Mouse (Mus musculus): Measurements from ENCODE around the gene Pcgf1. TPM values are rescaled to one million over a fixed set of nuclear protein-coding genes. Genes with fewer than 3 reads are reported as not detected.

Gene Pcgf1
- polyA plus RNA-seq, 1 experiment from 2014 or later = 46.5 TPM

GRCm38 (mm10) chr6:83044742-83045141 lies 32.9 kb upstream of the Pcgf1 start:
- peaks cover 3% of the 10 kb centered on the region; the same call in 1 of the 2 replicates for H3K36me3 ChIP-seq
- 0 out of 2 replicates have a peak overlapping the region, but pooled peaks have one; percentile 10 for H3K4me3 ChIP-seq
- H3K27ac ChIP-seq = no peak overlapping the region
- no peak for DNase-seq (ENCODE audit: low spot score)
- peaks cover 17% of the 10 kb centered on the region; the same call in 1 of the 2 replicates for H3K4me1 ChIP-seq
- H3K9me3 ChIP-seq (replicated peaks) = no peaks in the 10 kb centered on the region
- H3K27me3 ChIP-seq (ENCODE audit: low read depth, poor library complexity, severe bottlenecking) = 0 out of 2 replicates have a peak, but pooled peaks cover under 1% of the 10 kb centered on the region
- 79% methylated on average over 9 of the region's 9 CpGs for WGBS

- DNase-seq (ENCODE audit: low spot score) = no peak
- WGBS = 69% methylated on average over 10 of the region's 10 CpGs
- Histone ChIP-seq H3K27me3 (ENCODE audit: low read depth, poor library complexity, severe bottlenecking) (no peaks in the 10 kb centered on the region), H3K9me3 (replicated peaks) (no peaks in the 10 kb centered on the region), H3K27ac (no peak overlapping the region), H3K36me3 (peaks cover 27% of the 10 kb centered on the region), H3K4me1 (peaks cover 21% of the 10 kb centered on the region), H3K4me3 (no peak overlapping the region)
Measured at GRCm38 (mm10) chr6:83049367-83049766, 28.3 kb upstream of the Pcgf1 start.

DNA sequence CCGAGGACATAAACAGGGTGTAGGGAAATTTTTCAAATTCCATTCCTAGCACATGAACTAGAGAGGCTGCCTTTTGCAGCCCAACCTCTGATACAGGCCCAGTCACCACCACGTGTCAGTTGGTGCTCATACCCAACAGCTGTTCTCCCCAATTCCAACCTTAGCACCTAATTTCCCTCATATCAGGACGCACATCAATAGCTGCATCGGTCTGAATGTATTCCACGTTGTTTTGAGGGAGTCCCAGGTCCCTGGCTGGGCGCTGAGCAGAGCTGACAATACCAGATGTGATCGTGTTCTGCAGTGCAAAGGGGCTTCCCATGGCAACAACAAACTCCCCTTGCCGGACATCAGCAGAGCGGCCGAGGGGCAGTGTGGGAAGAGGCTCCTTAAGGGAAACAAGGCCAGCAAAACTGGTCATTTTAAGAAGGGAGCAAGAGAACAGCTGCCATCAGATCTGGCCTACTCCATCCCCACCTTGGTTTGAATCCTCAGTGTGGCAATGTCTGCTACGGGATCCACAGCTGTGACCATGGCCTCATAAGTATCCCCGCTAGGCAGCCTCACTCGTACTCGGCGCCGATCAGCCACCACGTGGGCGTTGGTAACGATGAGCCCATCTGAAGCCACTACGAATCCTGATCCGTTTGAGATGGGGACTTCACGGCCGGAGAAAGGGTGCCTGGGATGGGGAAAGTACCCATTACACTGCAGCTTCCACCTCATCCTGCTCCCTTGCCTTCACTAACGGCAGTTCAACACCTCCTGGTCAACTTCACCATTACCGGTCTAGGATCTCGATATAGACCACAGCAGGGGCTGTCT lies 24.3 kb upstream of the Pcgf1 start:
- WGBS = 4% methylated on average over 26 of the region's 26 CpGs
- Histone ChIP-seq H3K4me3 (peak overlapping the region; percentile 99), H3K9me3 (replicated peaks) (no peaks in the 10 kb centered on the region), H3K36me3 (peaks cover 53% of the 10 kb centered on the region), H3K27ac (peak overlapping the region; percentile 93), H3K4me1 (peaks cover 33% of the 10 kb centered on the region), H3K27me3 (ENCODE audit: low read depth, poor library complexity, severe bottlenecking) (peaks cover 3% of the 10 kb centered on the region; the same call in 1 of the 2 replicates)
- DNase-seq (ENCODE audit: low spot score) = peak; percentile 64

DNA sequence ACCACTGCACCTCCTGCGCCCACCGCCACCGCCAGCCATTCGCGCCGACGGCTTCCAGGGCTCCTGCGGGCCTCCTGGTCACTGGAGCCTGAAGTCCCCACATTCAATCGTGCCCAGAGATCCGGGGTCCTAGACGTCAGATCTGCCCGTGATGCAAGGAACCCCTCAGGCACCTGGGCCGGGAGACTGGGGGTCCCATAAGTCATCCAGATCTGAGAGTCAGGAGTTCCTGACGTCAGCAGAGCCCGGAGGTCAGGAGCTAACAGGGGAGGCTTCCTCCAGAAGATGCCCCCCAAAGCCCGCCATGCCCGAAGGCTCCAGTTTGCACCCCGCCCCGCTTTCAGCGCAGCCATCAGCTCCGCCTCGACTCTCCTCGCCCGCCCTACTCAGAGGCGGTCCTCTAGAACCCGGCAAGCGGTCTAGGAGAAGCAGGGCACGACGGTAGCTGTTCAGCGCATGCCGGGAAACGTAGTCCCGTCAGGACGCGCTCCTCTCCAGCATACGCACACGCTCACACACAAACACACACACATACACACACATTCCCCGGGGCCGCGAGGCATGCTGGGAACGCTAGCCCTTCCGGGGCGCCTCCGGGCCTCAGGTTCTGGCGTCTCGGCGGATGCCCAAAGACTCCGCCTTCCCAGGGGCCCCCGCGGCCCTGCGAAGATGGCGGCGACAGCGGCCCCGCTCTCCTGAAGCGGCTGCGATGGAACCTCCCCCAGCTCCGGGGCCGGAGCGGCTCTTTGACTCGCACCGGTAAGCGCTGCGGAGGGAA lies 23.4 kb upstream of the Pcgf1 start, which contains the start of gene Aup1:
Gene Aup1 (plus strand): TSS at position 448 of the 778 bp plus-strand sequence.
- under 1% methylated on average over 64 of the region's 64 CpGs for WGBS
- Histone ChIP-seq H3K27me3 (ENCODE audit: low read depth, poor library complexity, severe bottlenecking) (peaks cover 10% of the 10 kb centered on the region), H3K9me3 (replicated peaks) (no peaks in the 10 kb centered on the region), H3K27ac (peak within 1 kb of the TSS; percentile 93), H3K4me3 (peak within 1 kb of the TSS; percentile 99), H3K36me3 (peaks cover 56% of the 10 kb centered on the region), H3K4me1 (peaks cover 33% of the 10 kb centered on the region)
- peak; percentile 98 for DNase-seq (ENCODE audit: low spot score)

DNA sequence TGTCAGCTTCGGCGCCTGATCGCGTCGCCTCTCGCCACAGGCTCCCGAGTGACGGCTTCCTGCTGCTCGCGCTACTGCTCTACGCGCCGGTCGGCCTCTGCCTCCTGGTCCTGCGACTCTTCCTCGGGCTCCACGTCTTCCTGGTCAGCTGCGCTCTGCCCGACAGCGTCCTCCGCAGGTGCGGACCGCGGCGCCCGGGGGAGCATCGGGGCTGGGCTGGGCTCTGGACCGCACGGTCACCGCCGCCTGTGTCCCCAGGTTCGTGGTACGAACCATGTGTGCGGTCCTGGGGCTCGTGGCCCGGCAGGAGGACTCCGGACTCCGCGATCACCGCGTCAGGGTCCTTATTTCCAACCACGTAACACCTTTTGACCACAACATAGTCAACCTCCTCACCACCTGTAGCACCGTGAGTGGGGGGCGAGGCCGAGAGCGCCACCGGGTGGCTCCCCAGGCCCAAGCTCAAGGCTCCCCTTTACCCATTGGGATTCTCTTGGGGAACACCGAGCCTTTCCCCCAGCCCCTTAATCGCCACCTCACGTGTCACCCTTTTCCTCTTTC lies 22.7 kb upstream of the Pcgf1 start, which contains the start of gene Htra2:
Gene Htra2 (minus strand): TSS at position 403 of the 561 bp plus-strand sequence.
- under 1% methylated on average over 50 of the region's 50 CpGs for WGBS
- Histone ChIP-seq H3K36me3 (peaks cover 52% of the 10 kb centered on the region), H3K4me1 (peaks cover 29% of the 10 kb centered on the region), H3K27me3 (ENCODE audit: low read depth, poor library complexity, severe bottlenecking) (peaks cover 17% of the 10 kb centered on the region), H3K27ac (peak within 1 kb of the TSS; percentile 93), H3K9me3 (replicated peaks) (no peaks in the 10 kb centered on the region), H3K4me3 (peak within 1 kb of the TSS; percentile 99)
- no peak for DNase-seq (ENCODE audit: low spot score)

DNA sequence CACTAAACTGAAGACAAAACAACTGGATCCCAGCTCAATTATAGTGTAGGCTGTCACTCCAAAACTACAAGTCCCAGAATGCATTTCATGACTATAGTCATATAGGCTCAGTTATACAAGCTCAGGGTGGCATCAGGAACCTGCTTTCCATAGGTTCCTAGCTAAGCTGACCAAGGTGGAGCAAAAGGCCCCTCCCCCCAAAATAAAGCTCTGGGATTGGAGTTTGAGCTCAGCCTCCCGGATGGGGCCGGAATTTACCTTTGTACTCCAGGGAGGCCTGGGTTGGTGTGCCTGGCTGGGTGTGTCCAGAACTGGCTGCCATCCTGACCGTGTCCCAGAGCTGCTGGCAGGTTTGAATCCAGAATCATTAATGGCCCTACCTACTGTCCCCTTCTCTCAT lies 19.9 kb upstream of the Pcgf1 start, which contains the start of gene Dqx1:
Gene Dqx1 (plus strand): TSS at position 55 of the 400 bp plus-strand sequence.
- H3K9me3 ChIP-seq (replicated peaks) = no peaks in the 10 kb centered on the region
- peaks cover 29% of the 10 kb centered on the region for H3K36me3 ChIP-seq
- peaks cover 36% of the 10 kb centered on the region for H3K4me1 ChIP-seq
- no peak within 1 kb of the TSS for H3K4me3 ChIP-seq
- DNase-seq (ENCODE audit: low spot score) = no peak
- peaks cover 46% of the 10 kb centered on the region for H3K27me3 ChIP-seq (ENCODE audit: low read depth, poor library complexity, severe bottlenecking)
- WGBS = 50% methylated on average over 3 of the region's 3 CpGs
- H3K27ac ChIP-seq = no peak within 1 kb of the TSS

- DNase-seq (ENCODE audit: low spot score) = no peak
- peaks cover 27% of the 10 kb centered on the region for H3K4me1 ChIP-seq
- H3K9me3 ChIP-seq (replicated peaks) = no peaks in the 10 kb centered on the region
- H3K27me3 ChIP-seq (ENCODE audit: low read depth, poor library complexity, severe bottlenecking) = peaks cover 55% of the 10 kb centered on the region
- H3K4me3 ChIP-seq = no peak overlapping the region
- no peak overlapping the region for H3K27ac ChIP-seq
- H3K36me3 ChIP-seq = peaks cover 29% of the 10 kb centered on the region
- 84% methylated on average over 2 of the region's 2 CpGs for WGBS
Measured at GRCm38 (mm10) chr6:83058725-83059124, 18.9 kb upstream of the Pcgf1 start.

GRCm38 (mm10) chr6:83065995-83066394 lies 11.7 kb upstream of the Pcgf1 start:
- 46% methylated on average over 8 of the region's 8 CpGs for WGBS
- H3K27ac ChIP-seq = no peak overlapping the region

DNA sequence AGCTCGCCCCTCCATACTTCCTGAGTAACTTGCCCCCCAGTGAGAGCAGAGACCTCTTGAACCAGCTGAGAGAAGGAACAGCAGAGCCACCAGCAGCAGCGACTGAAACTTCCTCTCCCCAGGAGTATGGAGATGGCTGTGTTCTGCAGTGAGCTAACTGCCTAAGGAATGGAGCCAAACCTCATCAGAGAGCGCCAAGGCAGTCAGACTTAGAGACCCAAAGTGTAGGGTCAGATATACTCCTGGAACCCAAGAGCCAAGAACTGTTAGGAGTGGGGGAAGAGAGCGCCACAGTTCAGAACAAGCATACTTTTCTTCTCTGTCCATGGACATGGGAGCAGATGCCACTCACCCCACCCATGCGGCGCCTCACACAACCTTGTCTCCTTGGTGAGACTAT lies 11.2 kb upstream of the Pcgf1 start:
- Histone ChIP-seq H3K4me1 (peaks cover 33% of the 10 kb centered on the region), H3K4me3 (no peak overlapping the region), H3K27me3 (ENCODE audit: low read depth, poor library complexity, severe bottlenecking) (peaks cover 100% of the 10 kb centered on the region), H3K9me3 (replicated peaks) (no peaks in the 10 kb centered on the region), H3K27ac (no peak overlapping the region), H3K36me3 (no peaks in the 10 kb centered on the region)
- DNase-seq (ENCODE audit: low spot score) = no peak
- WGBS = 23% methylated on average over 6 of the region's 6 CpGs

More at GRCm38 (mm10) chr6:83065995-83066394, 11.7 kb upstream of the Pcgf1 start:
- Histone ChIP-seq H3K9me3 (replicated peaks) (no peaks in the 10 kb centered on the region), H3K4me3 (no peak overlapping the region), H3K4me1 (peaks cover 29% of the 10 kb centered on the region), H3K36me3 (no peaks in the 10 kb centered on the region), H3K27me3 (ENCODE audit: low read depth, poor library complexity, severe bottlenecking) (peaks cover 100% of the 10 kb centered on the region)
- DNase-seq (ENCODE audit: low spot score) = no peak

DNA sequence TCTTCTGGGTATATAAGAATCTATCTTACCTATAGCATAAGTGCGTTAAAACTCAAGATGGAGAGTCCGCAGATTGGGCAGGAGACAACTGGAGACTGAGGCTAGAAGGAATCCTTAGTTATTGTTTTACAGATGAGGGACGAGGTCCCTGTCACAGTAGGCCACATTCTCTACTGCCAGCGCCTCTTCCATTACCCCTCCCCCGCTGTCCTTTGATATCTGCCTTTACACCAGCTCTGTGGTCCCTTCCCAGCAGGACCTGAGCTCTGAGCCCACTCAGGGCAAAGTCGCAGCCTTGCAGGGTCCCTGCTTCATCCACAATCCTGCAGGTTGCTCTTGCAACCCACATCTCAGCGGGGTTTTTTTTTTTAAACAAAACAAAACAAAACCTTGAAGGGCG lies 9.4 kb upstream of the Pcgf1 start:
- H3K4me1 ChIP-seq = peaks cover 35% of the 10 kb centered on the region
- H3K27ac ChIP-seq = no peak overlapping the region
- no peaks in the 10 kb centered on the region for H3K9me3 ChIP-seq (replicated peaks)
- peak overlapping the region; percentile 44; the same call in 1 of the 2 replicates for H3K4me3 ChIP-seq
- H3K27me3 ChIP-seq (ENCODE audit: low read depth, poor library complexity, severe bottlenecking) = peaks cover 100% of the 10 kb centered on the region
- WGBS = 4% methylated on average over 8 of the region's 8 CpGs
- no peaks in the 10 kb centered on the region for H3K36me3 ChIP-seq
- DNase-seq (ENCODE audit: low spot score) = no peak

DNA sequence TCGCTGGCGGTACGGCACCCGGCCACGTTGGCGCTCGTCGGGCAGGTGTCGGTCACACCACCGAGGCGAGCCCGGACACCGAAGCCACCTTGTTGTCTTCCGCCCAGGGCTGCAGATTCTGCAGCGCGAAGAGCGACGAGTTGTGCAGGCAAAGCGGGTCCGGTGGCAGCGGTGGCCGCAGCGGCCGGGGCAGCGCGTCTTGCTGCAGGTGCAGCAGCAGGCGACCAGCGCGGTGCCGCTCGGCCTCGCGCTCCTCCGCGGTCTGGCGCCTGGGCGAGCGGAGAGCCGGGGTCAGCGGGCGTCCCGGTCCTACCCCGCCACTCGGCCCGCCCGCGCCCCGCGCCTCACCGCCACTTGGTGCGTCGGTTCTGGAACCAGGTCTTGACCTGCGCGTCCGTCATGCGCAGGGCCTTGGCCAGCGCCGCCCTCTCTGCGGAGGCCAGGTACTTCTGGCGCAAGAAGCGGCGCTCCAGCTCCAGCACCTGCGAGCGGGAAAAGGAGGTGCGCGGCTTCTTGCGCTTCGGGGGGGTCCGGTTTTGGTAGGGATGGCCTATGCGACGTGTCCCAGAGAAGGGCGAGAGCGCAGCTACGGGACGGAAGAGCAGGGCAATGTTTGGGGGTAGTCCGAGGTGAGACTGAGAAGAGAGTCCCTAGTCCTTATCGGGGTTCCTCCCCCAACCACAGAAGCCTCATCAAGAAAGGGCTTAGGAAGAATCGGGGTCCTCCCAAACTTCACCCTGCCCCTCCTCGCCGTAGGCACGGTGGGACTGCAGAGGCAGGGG lies 8.8 kb upstream of the Pcgf1 start:
- no peak overlapping the region for H3K27ac ChIP-seq
- peak overlapping the region; percentile 44 for H3K4me3 ChIP-seq
- peaks cover 35% of the 10 kb centered on the region for H3K4me1 ChIP-seq
- WGBS = 1% methylated on average over 81 of the region's 81 CpGs
- peaks cover 100% of the 10 kb centered on the region for H3K27me3 ChIP-seq (ENCODE audit: low read depth, poor library complexity, severe bottlenecking)
- no peaks in the 10 kb centered on the region for H3K9me3 ChIP-seq (replicated peaks)
- no peaks in the 10 kb centered on the region for H3K36me3 ChIP-seq
- peak; percentile 69 for DNase-seq (ENCODE audit: low spot score)
